8 mouse cellular contexts compared by ENCODE assay signal in genomic region chr17:23192453-23193379, GRCm38 (mm10). TPM values are rescaled to one million over a fixed set of nuclear protein-coding genes. Genes with fewer than 3 reads are reported as not detected.
A peak's percentile ranks its signal among the peaks of the same experiment; 100 is the strongest.
DNase-seq lines count a peak whose midpoint lies in the region; ATAC-seq and TF ChIP-seq lines count a peak whose summit lies in the region.

TSS of gene Zfp40 (minus strand) at chr17:23193252.

- DNase-seq in 3T3-L1 (ENCODE audit: low read depth, low spot score): peak; percentile 97
- DNase-seq in adrenal gland, postnatal 4 days (ENCODE audit: low spot score in 2 of 2): peak; percentile 54 to 75
- DNase-seq in embryonic facial prominence, embryonic 14.5 days (ENCODE audit: low spot score): peak; percentile 97
- peak; percentile 92 to 93 for DNase-seq in heart, adult 2 months
- DNase-seq in kidney, adult 8-10 months: peak; percentile 94
- DNase-seq in spleen, postnatal 10 days (ENCODE audit: low spot score in 2 of 2): peak; percentile 66 to 89

- H3K36me3 ChIP-seq in embryonic facial prominence, embryonic 14.5 days (ENCODE audit: control insufficient read depth, insufficient read depth, low read length): peaks cover 8% of the 10 kb centered on the region; the same call in 1 of the 2 replicates
- peaks cover 2% of the 10 kb centered on the region; the same call in 1 of the 2 replicates for H3K36me3 ChIP-seq in heart, adult 2 months (ENCODE audit: control insufficient read depth, insufficient read depth, low read length)
- H3K36me3 ChIP-seq in limb, embryonic 13.5 days: peaks cover 8% of the 10 kb centered on the region
- no peaks in the 10 kb centered on the region; the same call in 1 of the 2 replicates for H3K36me3 ChIP-seq in midbrain, embryonic 16.5 days (ENCODE audit: control insufficient read depth, insufficient read depth, low read length)

- TF ChIP-seq CTCF in heart, adult 2 months (IDR thresholded peaks at IDR 0.05): no peak

- peak within 1 kb of the TSS; percentile 75 for H3K9ac ChIP-seq in embryonic facial prominence, embryonic 14.5 days (ENCODE audit: low read depth, low read length)
- peak within 1 kb of the TSS; percentile 77 for H3K9ac ChIP-seq in heart, adult 2 months (ENCODE audit: low read depth, low read length)
- peak within 1 kb of the TSS; percentile 70 for H3K9ac ChIP-seq in limb, embryonic 13.5 days
- H3K9ac ChIP-seq in midbrain, embryonic 16.5 days (ENCODE audit: low read depth, low read length): peak within 1 kb of the TSS; percentile 90

- H3K4me3 ChIP-seq in embryonic facial prominence, embryonic 14.5 days (ENCODE audit: low read depth, low read length): peak within 1 kb of the TSS; percentile 78
- H3K4me3 ChIP-seq in heart, adult 2 months: peak within 1 kb of the TSS; percentile 68
- H3K4me3 ChIP-seq in limb, embryonic 13.5 days: peak within 1 kb of the TSS; percentile 56
- peak within 1 kb of the TSS; percentile 77 for H3K4me3 ChIP-seq in midbrain, embryonic 16.5 days (ENCODE audit: low read depth, low read length)

- ATAC-seq in embryonic facial prominence, embryonic 14.5 days (ENCODE audit: low read depth): peak; percentile 100
- peak; percentile 100 for ATAC-seq in limb, embryonic 13.5 days (ENCODE audit: low FRiP score, low read depth)
- ATAC-seq in midbrain, embryonic 16.5 days: peak; percentile 100

- H3K27me3 ChIP-seq in embryonic facial prominence, embryonic 14.5 days (replicated peaks; ENCODE audit: control insufficient read depth, insufficient read depth, low read length): no peaks in the 10 kb centered on the region
- no peaks in the 10 kb centered on the region for H3K27me3 ChIP-seq in heart, adult 2 months (ENCODE audit: control insufficient read depth, insufficient read depth, low read length)
- H3K27me3 ChIP-seq in limb, embryonic 13.5 days: no peaks in the 10 kb centered on the region
- no peaks in the 10 kb centered on the region for H3K27me3 ChIP-seq in midbrain, embryonic 16.5 days (ENCODE audit: control insufficient read depth, insufficient read depth, low read depth, low read length)

- H3K4me1 ChIP-seq in embryonic facial prominence, embryonic 14.5 days (ENCODE audit: control insufficient read depth, insufficient read depth, low read length): peaks cover 4% of the 10 kb centered on the region; the same call in 1 of the 2 replicates
- H3K4me1 ChIP-seq in heart, adult 2 months (ENCODE audit: control insufficient read depth, insufficient read depth, low read length): no peaks in the 10 kb centered on the region; the same call in 1 of the 2 replicates
- peaks cover 4% of the 10 kb centered on the region for H3K4me1 ChIP-seq in limb, embryonic 13.5 days
- H3K4me1 ChIP-seq in midbrain, embryonic 16.5 days (ENCODE audit: control insufficient read depth, insufficient read depth, low read length): peaks cover 14% of the 10 kb centered on the region

- 2% methylated on average over 27 of the region's 27 CpGs for WGBS in embryonic facial prominence, embryonic 14.5 days
- WGBS in heart, adult 2 months: 3% methylated on average over 27 of the region's 27 CpGs
- WGBS in limb, embryonic 13.5 days: 5% methylated on average over 27 of the region's 27 CpGs
- 2% methylated on average over 27 of the region's 27 CpGs for WGBS in midbrain, embryonic 16.5 days

- no peak for TF ChIP-seq EP300 in heart, adult 2 months (IDR thresholded peaks at IDR 0.05; ENCODE audit: insufficient read depth, low read depth, low read length)

- peak within 1 kb of the TSS; percentile 74 for H3K4me2 ChIP-seq in embryonic facial prominence, embryonic 14.5 days (ENCODE audit: low read depth, low read length)
- peak within 1 kb of the TSS; percentile 71 for H3K4me2 ChIP-seq in limb, embryonic 13.5 days (replicated peaks)
- H3K4me2 ChIP-seq in midbrain, embryonic 16.5 days (ENCODE audit: low read length): peak within 1 kb of the TSS; percentile 84

- no peaks in the 10 kb centered on the region for H3K79me2 ChIP-seq in heart, adult 2 months (replicated peaks; ENCODE audit: control insufficient read depth, insufficient read depth, low read length)

- intact Hi-C loops in heart, adult 2 months (cut with DNase I): loop anchor here (10.0 kb wide), 2 partner anchors 372 to 838 kb away; partner anchors contain the start of gene Zfp213

- no peaks in the 10 kb centered on the region for H3K9me3 ChIP-seq in embryonic facial prominence, embryonic 14.5 days (ENCODE audit: control insufficient read depth, low read length)
- H3K9me3 ChIP-seq in limb, embryonic 13.5 days: no peaks in the 10 kb centered on the region
- H3K9me3 ChIP-seq in midbrain, embryonic 16.5 days (replicated peaks; ENCODE audit: control insufficient read depth, low read length, poor library complexity, severe bottlenecking): no peaks in the 10 kb centered on the region

- peak within 1 kb of the TSS; percentile 76 for H3K27ac ChIP-seq in embryonic facial prominence, embryonic 14.5 days (replicated peaks; ENCODE audit: low read depth, low read length)
- H3K27ac ChIP-seq in heart, adult 2 months: peak within 1 kb of the TSS; percentile 87
- peak within 1 kb of the TSS; percentile 63 for H3K27ac ChIP-seq in limb, embryonic 13.5 days
- peak within 1 kb of the TSS; percentile 82 for H3K27ac ChIP-seq in midbrain, embryonic 16.5 days (ENCODE audit: low read length)

- TF ChIP-seq POLR2A in heart, adult 2 months (IDR thresholded peaks at IDR 0.05; ENCODE audit: insufficient read depth, low read depth, low read length): peak; percentile 62

RNA-seq across cellular contexts. Expression of gene Zfp40, which starts in this region (rescaled TPM):
- 10 to 100 TPM; 10.8 to 13.4 TPM for total RNA-seq in adrenal gland, postnatal 4 days (2021)
- polyA plus RNA-seq in embryonic facial prominence, embryonic 14.5 days (2014; fragmentation: Nextera tagmentation; extraction: Ambion mirVana): 13.0 and 13.2 TPM in 2 replicates
- total RNA-seq in heart, adult 2 months (2021): 1 to 10 TPM; 2.9 to 3.6 TPM
- polyA plus RNA-seq in heart, adult 2 months (2012; rRNA removed): 0.70 and 2.9 TPM in 2 replicates
- 12.9 and 16.2 TPM in 2 replicates for polyA plus RNA-seq in limb, embryonic 13.5 days (2015; fragmentation: Nextera tagmentation; extraction: Ambion mirVana)
- polyA plus RNA-seq in midbrain, embryonic 16.5 days (2015; fragmentation: Nextera tagmentation; extraction: Ambion mirVana): 31.3 and 35.1 TPM in 2 replicates

Comparison
In these comparisons a context has a peak if more than half of its experiments do, and no peak if none do; other contexts are left out.
1. Peak in every context shown above with its lines: DNase-seq, ATAC-seq, H3K4me3 ChIP-seq and H3K27ac ChIP-seq.